In genomic region chr3:108591530-108592522, GRCm38 (mm10) we compare ENCODE assay signal across 8 mouse cellular contexts. TPM values are rescaled to one million over a fixed set of nuclear protein-coding genes. Genes with fewer than 3 reads are reported as not detected.
DNase-seq lines count a peak whose midpoint lies in the region; ATAC-seq and TF ChIP-seq lines count a peak whose summit lies in the region.

No protein-coding gene starts in this region.

- H3K27me3 ChIP-seq in heart, embryonic 13.5 days (replicated peaks), result no peaks in the 10 kb centered on the region
- no peaks in the 10 kb centered on the region for H3K27me3 ChIP-seq in ES-Bruce4 (ENCODE audit: control insufficient read depth, insufficient read depth, low read length, poor library complexity, severe bottlenecking)
- no peaks in the 10 kb centered on the region for H3K27me3 ChIP-seq in embryonic facial prominence, embryonic 10.5 days (replicated peaks; ENCODE audit: low read depth, poor library complexity, severe bottlenecking)
- H3K27me3 ChIP-seq in intestine, embryonic 14.5 days (replicated peaks; ENCODE audit: control insufficient read depth, insufficient read depth, low read length), result no peaks in the 10 kb centered on the region
- H3K27me3 ChIP-seq in midbrain, embryonic 16.5 days (ENCODE audit: control insufficient read depth, insufficient read depth, low read depth, low read length), result no peaks in the 10 kb centered on the region

- no peak for DNase-seq in heart, adult 11 months
- DNase-seq in embryonic facial prominence, embryonic 10.5 days (ENCODE audit: low spot score), result no peak
- no peak for DNase-seq in intestine, embryonic 14.5 days (ENCODE audit: low spot score)
- no peak for DNase-seq in adrenal gland, adult 8-10 months
- no peak for DNase-seq in frontal cortex, postnatal 14 days (ENCODE audit: low spot score in 2 of 2)

- TF ChIP-seq CTCF in ES-Bruce4 (IDR thresholded peaks at IDR 0.05; ENCODE audit: low read depth, low read length), result no peak

- peak; percentile 5; the same call in 1 of the 2 replicates for ATAC-seq in heart, embryonic 13.5 days (ENCODE audit: extremely low read depth, insufficient number of reproducible peaks, low FRiP score, low TSS enrichment)
- ATAC-seq in intestine, embryonic 14.5 days (replicated peaks; ENCODE audit: low FRiP score, low TSS enrichment, low read depth), result peak; percentile 89
- ATAC-seq in midbrain, embryonic 16.5 days, result peak; percentile 90

- H3K27ac ChIP-seq in heart, embryonic 13.5 days (replicated peaks), result peak overlapping the region; percentile 85
- no peak overlapping the region for H3K27ac ChIP-seq in ES-Bruce4 (ENCODE audit: insufficient read depth, low read length)
- peak overlapping the region; percentile 83 for H3K27ac ChIP-seq in embryonic facial prominence, embryonic 10.5 days (replicated peaks)
- peak overlapping the region; percentile 47; the same call in 1 of the 2 replicates for H3K27ac ChIP-seq in intestine, embryonic 14.5 days (ENCODE audit: low read depth)
- peak overlapping the region; percentile 95 for H3K27ac ChIP-seq in midbrain, embryonic 16.5 days (ENCODE audit: low read length)

- peak overlapping the region; percentile 90 for H3K9ac ChIP-seq in heart, embryonic 13.5 days
- H3K9ac ChIP-seq in ES-Bruce4 (ENCODE audit: low read depth, poor library complexity, severe bottlenecking), result peak overlapping the region; percentile 50
- peak overlapping the region; percentile 66 for H3K9ac ChIP-seq in intestine, embryonic 14.5 days (ENCODE audit: low read length)
- H3K9ac ChIP-seq in midbrain, embryonic 16.5 days (ENCODE audit: low read depth, low read length), result peak overlapping the region; percentile 98

- H3K4me3 ChIP-seq in heart, embryonic 13.5 days, result peak overlapping the region; percentile 98
- H3K4me3 ChIP-seq in ES-Bruce4 (ENCODE audit: low read depth, low read length), result peak overlapping the region; percentile 71
- H3K4me3 ChIP-seq in embryonic facial prominence, embryonic 10.5 days, result peak overlapping the region; percentile 92
- H3K4me3 ChIP-seq in intestine, embryonic 14.5 days (ENCODE audit: low read depth, low read length), result peak overlapping the region; percentile 90
- peak overlapping the region; percentile 98 for H3K4me3 ChIP-seq in midbrain, embryonic 16.5 days (ENCODE audit: low read depth, low read length)

- under 1% methylated on average over 61 of the region's 61 CpGs for WGBS in heart, embryonic 13.5 days
- under 1% methylated on average over 61 of the region's 61 CpGs for WGBS in embryonic facial prominence, embryonic 10.5 days
- under 1% methylated on average over 57 of the region's 61 CpGs for WGBS in intestine, embryonic 14.5 days
- WGBS in midbrain, embryonic 16.5 days, result under 1% methylated on average over 57 of the region's 61 CpGs

- no peaks in the 10 kb centered on the region for H3K36me3 ChIP-seq in heart, embryonic 13.5 days
- H3K36me3 ChIP-seq in ES-Bruce4 (ENCODE audit: control insufficient read depth, insufficient read depth, low read length, poor library complexity, severe bottlenecking), result no peaks in the 10 kb centered on the region
- H3K36me3 ChIP-seq in embryonic facial prominence, embryonic 10.5 days (replicated peaks), result no peaks in the 10 kb centered on the region
- no peaks in the 10 kb centered on the region for H3K36me3 ChIP-seq in intestine, embryonic 14.5 days (ENCODE audit: control insufficient read depth, insufficient read depth, low read length)
- no peaks in the 10 kb centered on the region for H3K36me3 ChIP-seq in midbrain, embryonic 16.5 days (ENCODE audit: control insufficient read depth, insufficient read depth, low read length)

- TF ChIP-seq EP300 in ES-Bruce4 (IDR thresholded peaks at IDR 0.05; ENCODE audit: insufficient read depth, low read depth, low read length), result no peak

- TF ChIP-seq POLR2A in ES-Bruce4 (IDR thresholded peaks at IDR 0.05; ENCODE audit: insufficient read depth, low read length), result no peak

- H3K4me2 ChIP-seq in heart, embryonic 13.5 days, result peak overlapping the region; percentile 100
- H3K4me2 ChIP-seq in intestine, embryonic 14.5 days (ENCODE audit: low read length), result peak overlapping the region; percentile 93
- H3K4me2 ChIP-seq in midbrain, embryonic 16.5 days (ENCODE audit: low read length), result peak overlapping the region; percentile 59

- peaks cover 10% of the 10 kb centered on the region; the same call in 1 of the 2 replicates for H3K4me1 ChIP-seq in heart, embryonic 13.5 days
- no peaks in the 10 kb centered on the region for H3K4me1 ChIP-seq in ES-Bruce4 (ENCODE audit: control insufficient read depth, insufficient read depth, low read length)
- H3K4me1 ChIP-seq in embryonic facial prominence, embryonic 10.5 days, result peaks cover 12% of the 10 kb centered on the region
- 0 out of 2 replicates have a peak, but pooled peaks cover 5% of the 10 kb centered on the region for H3K4me1 ChIP-seq in intestine, embryonic 14.5 days (replicated peaks; ENCODE audit: control insufficient read depth, insufficient read depth, low read length)
- peaks cover 10% of the 10 kb centered on the region for H3K4me1 ChIP-seq in midbrain, embryonic 16.5 days (ENCODE audit: control insufficient read depth, insufficient read depth, low read length)

- H3K9me3 ChIP-seq in heart, embryonic 13.5 days, result no peaks in the 10 kb centered on the region
- H3K9me3 ChIP-seq in ES-Bruce4 (replicated peaks; ENCODE audit: control insufficient read depth, insufficient read depth, low read length, poor library complexity, severe bottlenecking), result no peaks in the 10 kb centered on the region
- H3K9me3 ChIP-seq in embryonic facial prominence, embryonic 10.5 days, result no peaks in the 10 kb centered on the region
- no peaks in the 10 kb centered on the region for H3K9me3 ChIP-seq in intestine, embryonic 14.5 days (ENCODE audit: control insufficient read depth, low read length)
- no peaks in the 10 kb centered on the region for H3K9me3 ChIP-seq in midbrain, embryonic 16.5 days (replicated peaks; ENCODE audit: control insufficient read depth, low read length, poor library complexity, severe bottlenecking)

RNA-seq across cellular contexts. Expression of gene Wdr47, which starts 0.7 kb away (rescaled TPM):
- 7.0 and 7.7 TPM in 2 replicates for polyA plus RNA-seq in heart, embryonic 13.5 days (2015; fragmentation: Nextera tagmentation; extraction: Ambion mirVana)
- 10.9 and 12.6 TPM in 2 replicates for polyA plus RNA-seq in ES-Bruce4 (2011; ENCODE audit: insufficient read depth, insufficient read length, low read depth, missing spikeins)
- polyA plus RNA-seq in embryonic facial prominence, embryonic 10.5 days (2016; fragmentation: Nextera tagmentation; extraction: Ambion mirVana), result 11.3 and 14.0 TPM in 2 replicates
- 10.8 and 11.2 TPM in 2 replicates for polyA plus RNA-seq in intestine, embryonic 14.5 days (2014; fragmentation: Nextera tagmentation; extraction: Ambion mirVana)
- polyA plus RNA-seq in midbrain, embryonic 16.5 days (2015; fragmentation: Nextera tagmentation; extraction: Ambion mirVana), result 124 and 128 TPM in 2 replicates
- total RNA-seq in adrenal gland, adult 8-10 months (2022), result 10 to 100 TPM; 11.7 to 19.3 (median 15.3) TPM

RNA-seq across cellular contexts. Expression of gene Taf13, which starts 20.3 kb away (rescaled TPM):
- polyA plus RNA-seq in heart, embryonic 13.5 days (2015; fragmentation: Nextera tagmentation; extraction: Ambion mirVana), result 27.0 and 29.0 TPM in 2 replicates
- polyA plus RNA-seq in ES-Bruce4 (2011; ENCODE audit: insufficient read depth, insufficient read length, low read depth, missing spikeins), result 21.5 and 28.4 TPM in 2 replicates
- polyA plus RNA-seq in embryonic facial prominence, embryonic 10.5 days (2016; fragmentation: Nextera tagmentation; extraction: Ambion mirVana), result 50.8 and 52.7 TPM in 2 replicates
- polyA plus RNA-seq in intestine, embryonic 14.5 days (2014; fragmentation: Nextera tagmentation; extraction: Ambion mirVana), result 35.9 and 38.1 TPM in 2 replicates
- polyA plus RNA-seq in midbrain, embryonic 16.5 days (2015; fragmentation: Nextera tagmentation; extraction: Ambion mirVana), result 55.5 and 59.1 TPM in 2 replicates
- total RNA-seq in adrenal gland, adult 8-10 months (2022), result 10 to 100 TPM; 26.3 to 35.0 (median 29.7) TPM

RNA-seq across cellular contexts. Expression of gene Tmem167b, which starts 29.6 kb away (rescaled TPM):
- polyA plus RNA-seq in heart, embryonic 13.5 days (2015; fragmentation: Nextera tagmentation; extraction: Ambion mirVana), result 28.2 and 30.6 TPM in 2 replicates
- 22.7 and 25.5 TPM in 2 replicates for polyA plus RNA-seq in ES-Bruce4 (2011; ENCODE audit: insufficient read depth, insufficient read length, low read depth, missing spikeins)
- polyA plus RNA-seq in embryonic facial prominence, embryonic 10.5 days (2016; fragmentation: Nextera tagmentation; extraction: Ambion mirVana), result 31.0 and 33.0 TPM in 2 replicates
- polyA plus RNA-seq in intestine, embryonic 14.5 days (2014; fragmentation: Nextera tagmentation; extraction: Ambion mirVana), result 34.9 and 37.9 TPM in 2 replicates
- 55.8 and 60.3 TPM in 2 replicates for polyA plus RNA-seq in midbrain, embryonic 16.5 days (2015; fragmentation: Nextera tagmentation; extraction: Ambion mirVana)
- 10 to 100 TPM; 63.6 to 76.6 (median 68.7) TPM for total RNA-seq in adrenal gland, adult 8-10 months (2022)

RNA-seq across cellular contexts. Expression of gene 5330417C22Rik, which starts 55.5 kb away (rescaled TPM):
- polyA plus RNA-seq in heart, embryonic 13.5 days (2015; fragmentation: Nextera tagmentation; extraction: Ambion mirVana), result 0.70 and 1.0 TPM in 2 replicates
- polyA plus RNA-seq in ES-Bruce4 (2011; ENCODE audit: insufficient read depth, insufficient read length, low read depth, missing spikeins), result 0.43 TPM in 1 of 2 replicates, not detected in the other
- 0.40 and 0.64 TPM in 2 replicates for polyA plus RNA-seq in embryonic facial prominence, embryonic 10.5 days (2016; fragmentation: Nextera tagmentation; extraction: Ambion mirVana)
- 1.2 and 9.5 TPM in 2 replicates for polyA plus RNA-seq in intestine, embryonic 14.5 days (2014; fragmentation: Nextera tagmentation; extraction: Ambion mirVana)
- 20.8 and 21.5 TPM in 2 replicates for polyA plus RNA-seq in midbrain, embryonic 16.5 days (2015; fragmentation: Nextera tagmentation; extraction: Ambion mirVana)
- total RNA-seq in adrenal gland, adult 8-10 months (2022), result 1 to 10 TPM; 2.4 to 6.9 (median 3.9) TPM

RNA-seq across cellular contexts. Expression of gene 1700013F07Rik, which starts 57.9 kb away (rescaled TPM):
- polyA plus RNA-seq in heart, embryonic 13.5 days (2015; fragmentation: Nextera tagmentation; extraction: Ambion mirVana), result not detected in 2 replicates
- not detected in 2 replicates for polyA plus RNA-seq in ES-Bruce4 (2011; ENCODE audit: insufficient read depth, insufficient read length, low read depth, missing spikeins)
- 0.38 TPM in 1 of 2 replicates, not detected in the other for polyA plus RNA-seq in embryonic facial prominence, embryonic 10.5 days (2016; fragmentation: Nextera tagmentation; extraction: Ambion mirVana)
- polyA plus RNA-seq in intestine, embryonic 14.5 days (2014; fragmentation: Nextera tagmentation; extraction: Ambion mirVana), result not detected in 2 replicates
- polyA plus RNA-seq in midbrain, embryonic 16.5 days (2015; fragmentation: Nextera tagmentation; extraction: Ambion mirVana), result 3.1 and 4.4 TPM in 2 replicates
- total RNA-seq in adrenal gland, adult 8-10 months (2022), result under 1 TPM in 2 of 4 experiments, not detected in 2; 0.45 to 0.59 TPM

Comparison
In these comparisons a context has a peak if more than half of its experiments do, and no peak if none do; other contexts are left out.
1. ATAC-seq: peak in every context shown above with its lines; median percentile 90 in midbrain, embryonic 16.5 days; 89 in intestine, embryonic 14.5 days; 5 in heart, embryonic 13.5 days.